8 mouse cellular contexts compared by ENCODE assay signal in genomic region chr5:139199995-139200769, GRCm38 (mm10). TPM values are rescaled to one million over a fixed set of nuclear protein-coding genes. Genes with fewer than 3 reads are reported as not detected.
DNase-seq lines count a peak whose midpoint lies in the region; ATAC-seq and TF ChIP-seq lines count a peak whose summit lies in the region.

Gene Sun1, plus strand, starts transcription at chr5:139200637.

- peak within 1 kb of the TSS; percentile 97 for H3K27ac ChIP-seq in gastrocnemius, adult 2 months
- H3K27ac ChIP-seq in hindbrain, postnatal 0 days, result peak within 1 kb of the TSS; percentile 89
- H3K27ac ChIP-seq in left cerebral cortex, adult 2 months, result peak within 1 kb of the TSS; percentile 91

- peaks cover 18% of the 10 kb centered on the region for H3K4me1 ChIP-seq in hindbrain, postnatal 0 days (ENCODE audit: insufficient read depth, low read length)

- peak within 1 kb of the TSS; percentile 87 for H3K4me2 ChIP-seq in hindbrain, postnatal 0 days (ENCODE audit: low read depth, low read length)

- intact Hi-C loops in gastrocnemius, adult 2 months (cut with DNase I), result loop anchor here (5.0 kb wide), 1 partner anchor 52 kb away; the partner anchor contains the start of gene Get4
- intact Hi-C loops in left cerebral cortex, adult 2 months (cut with DNase I), result loop anchor here (2.0 to 5.0 kb wide), 2 partner anchors 53 to 122 kb away; partner anchors contain the start of gene Get4

- peak; percentile 99 for DNase-seq in ZHBTc4 (ENCODE audit: low read depth, low spot score)
- peak; percentile 99 for DNase-seq in gastrocnemius, adult 2 months
- DNase-seq in hindbrain, postnatal 0 days (ENCODE audit: low spot score), result peak; percentile 99
- DNase-seq in left cerebral cortex, adult 2 months (ENCODE audit: extremely low spot score in 1 of 2, low spot score in 2 of 2), result peak; percentile 98
- peak; percentile 98 for DNase-seq in right cerebral cortex, adult 2 months (ENCODE audit: low spot score in 2 of 2)
- peak; percentile 99 for DNase-seq in urinary bladder, postnatal 14 days (ENCODE audit: low spot score)

- no peak for TF ChIP-seq CTCF in gastrocnemius, adult 2 months (IDR thresholded peaks at IDR 0.05)
- no peak for TF ChIP-seq CTCF in hindbrain, postnatal 0 days (IDR thresholded peaks at IDR 0.05; ENCODE audit: low read depth)
- TF ChIP-seq CTCF in left cerebral cortex, adult 2 months (IDR thresholded peaks at IDR 0.05), result no peak

- H3K27me3 ChIP-seq in hindbrain, postnatal 0 days (ENCODE audit: insufficient read depth, low read length), result no peaks in the 10 kb centered on the region

- H3K9ac ChIP-seq in hindbrain, postnatal 0 days (replicated peaks; ENCODE audit: low read length), result peak within 1 kb of the TSS; percentile 90

- no peaks in the 10 kb centered on the region for H3K36me3 ChIP-seq in hindbrain, postnatal 0 days (ENCODE audit: insufficient read depth, low read length)

- 2% methylated on average over 55 of the region's 64 CpGs for WGBS in hindbrain, postnatal 0 days

- peak within 1 kb of the TSS; percentile 98 for H3K4me3 ChIP-seq in gastrocnemius, adult 2 months
- peak within 1 kb of the TSS; percentile 93 for H3K4me3 ChIP-seq in hindbrain, postnatal 0 days (ENCODE audit: low read length)
- peak within 1 kb of the TSS; percentile 97 for H3K4me3 ChIP-seq in left cerebral cortex, adult 2 months

- peak; percentile 78 for ATAC-seq in common myeloid progenitor, adult 5-6 weeks (replicated peaks; ENCODE audit: low read depth, poor library complexity, severe bottlenecking)
- peak; percentile 99 for ATAC-seq in hindbrain, postnatal 0 days
- ATAC-seq in megakaryocyte, adult 5-6 weeks (ENCODE audit: poor library complexity, severe bottlenecking), result peak; percentile 85

- H3K9me3 ChIP-seq in hindbrain, postnatal 0 days (ENCODE audit: low read length), result no peaks in the 10 kb centered on the region

RNA-seq across cellular contexts. Expression of gene Sun1, which starts in this region (rescaled TPM):
- total RNA-seq in common myeloid progenitor, adult 5-6 weeks (2017), result 51.7 and 60.4 TPM in 2 replicates
- total RNA-seq in gastrocnemius, adult 2 months (2021), result 10 to 100 TPM; 39.5 to 43.3 TPM
- 52.7 and 78.5 TPM in 2 replicates for total RNA-seq in hindbrain, postnatal 0 days (2014; rRNA removed)
- polyA plus RNA-seq in hindbrain, postnatal 0 days (2015; fragmentation: Nextera tagmentation; extraction: Ambion mirVana), result 33.9 and 36.2 TPM in 2 replicates
- 100 to 1,000 TPM; 135 to 147 TPM for total RNA-seq in left cerebral cortex, adult 2 months (2021)
- total RNA-seq in megakaryocyte, adult 5-6 weeks (2015), result 40.8 and 44.1 TPM in 2 replicates
- total RNA-seq in megakaryocyte, adult 5-6 weeks (2017), result 67.0 and 72.5 TPM in 2 replicates

Comparison
In these comparisons a context has a peak if more than half of its experiments do, and no peak if none do; other contexts are left out.
1. Peak in every context shown above with its lines: DNase-seq, ATAC-seq, H3K4me3 ChIP-seq and H3K27ac ChIP-seq.